Mouse (Mus musculus) adrenal gland, postnatal 10 days (tissue): Measurements from ENCODE around the gene Fggy. TPM values are rescaled to one million over a fixed set of nuclear protein-coding genes. Genes with fewer than 3 reads are reported as not detected.
A peak's percentile ranks its signal among the peaks of the same experiment; 100 is the strongest.

Experiments used
- DNase-seq: peaks from one replicate; pipeline ENCODE4 v3.0.0; 2021; ENCODE audit warnings: mixed read lengths
- long read RNA-seq, 2 experiments: library from polyadenylated mRNA; stranded (forward); transcript quantifications; one replicate each; pipeline ENCODE4 v2.0.0; 2021
- total RNA-seq, 2 experiments: library from RNA; stranded (reverse); gene quantifications; 2 replicates each; pipeline ENCODE4 v1.2.3; 2021

Gene Fggy
- 10 to 100 TPM; 44.1 to 57.7 TPM for total RNA-seq
- long read RNA-seq, experiment 1, transcript Fggy-202 (16 exons, 1,891 nt): major isoform, 26 of 80 reads
- long read RNA-seq, experiment 1, partial matches to known transcripts: 3 of 80 reads
- long read RNA-seq, experiment 1, other reads (novel, unspliced or antisense): 51 of 80 reads
- long read RNA-seq, experiment 2, transcript Fggy-202 (16 exons, 1,891 nt): major isoform, 18 of 43 reads
- long read RNA-seq, experiment 2, partial matches to known transcripts: 2 of 43 reads
- long read RNA-seq, experiment 2, other reads (novel, unspliced or antisense): 23 of 43 reads

DNA sequence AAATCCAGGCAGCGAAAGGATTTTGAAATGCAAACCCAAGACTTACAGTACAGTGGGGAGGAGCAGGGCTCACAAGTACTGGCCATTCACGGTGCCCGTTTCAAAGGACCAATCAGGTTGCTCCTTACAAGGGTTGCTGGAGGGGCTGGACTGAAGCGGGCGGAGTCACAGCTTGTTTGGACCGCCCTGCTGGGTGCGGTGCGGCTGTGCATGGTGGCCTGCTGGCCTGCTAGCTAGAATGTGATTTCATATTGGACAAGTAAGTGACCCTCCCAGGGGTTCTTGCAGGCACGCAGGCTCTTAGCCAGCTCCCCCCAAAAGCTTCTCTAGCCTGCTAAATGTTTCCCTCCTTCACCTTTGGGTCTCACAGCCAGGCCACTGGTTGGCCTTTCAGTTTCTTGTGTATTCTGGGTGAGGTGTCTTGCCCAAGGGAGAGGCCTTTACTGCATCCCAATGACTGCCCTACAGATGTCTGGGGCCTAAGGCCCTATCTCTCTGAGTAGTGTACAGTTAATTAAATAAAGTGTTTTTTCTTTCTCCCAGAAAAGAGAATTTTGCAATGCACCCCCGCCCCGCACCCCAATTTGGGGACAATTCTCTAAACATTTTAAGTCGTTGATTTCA is at the start of gene Fggy:
Gene Fggy, plus strand, starts transcription at position 175 of the 624 bp plus-strand sequence.
- peak; percentile 99 for DNase-seq

DNA sequence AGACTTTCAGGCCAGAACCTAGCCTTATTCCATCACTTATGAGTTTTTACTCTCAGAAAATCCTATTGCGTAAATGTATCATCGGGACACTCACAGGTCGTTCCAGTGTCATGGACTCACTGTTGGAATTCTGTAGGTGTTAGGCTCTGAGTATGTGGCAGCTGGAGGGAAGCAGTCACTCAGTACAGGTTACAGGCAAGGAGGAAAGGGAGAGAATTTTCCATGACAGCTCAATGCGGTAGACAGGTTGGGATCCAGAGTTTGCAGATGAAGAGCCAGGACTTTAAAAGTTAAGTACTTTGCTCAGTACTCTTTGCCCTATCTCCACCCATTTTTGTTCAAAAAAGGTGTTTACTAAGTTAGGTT is 49.4 kb upstream of the Fggy start:
- DNase-seq: no peak

DNA sequence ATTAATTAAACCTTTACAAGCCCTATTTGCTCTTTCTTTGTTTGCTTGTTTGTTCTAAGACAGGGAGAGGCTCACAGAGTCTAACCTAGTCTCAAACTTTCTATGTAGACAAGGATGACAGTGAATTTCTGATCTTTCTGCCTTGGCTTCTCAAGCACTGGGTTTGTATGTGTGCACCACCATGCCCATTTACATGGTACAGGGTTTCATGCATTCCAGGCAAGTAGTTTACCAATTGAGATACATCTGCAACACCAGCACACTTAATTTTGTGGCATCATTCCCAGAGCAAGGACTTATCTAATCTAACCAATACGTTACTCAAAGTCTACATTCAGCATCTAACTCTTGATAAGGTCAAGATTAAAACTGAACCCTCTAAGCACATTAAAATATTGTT is 38.9 kb upstream of the Fggy start:
- no peak for DNase-seq

DNA sequence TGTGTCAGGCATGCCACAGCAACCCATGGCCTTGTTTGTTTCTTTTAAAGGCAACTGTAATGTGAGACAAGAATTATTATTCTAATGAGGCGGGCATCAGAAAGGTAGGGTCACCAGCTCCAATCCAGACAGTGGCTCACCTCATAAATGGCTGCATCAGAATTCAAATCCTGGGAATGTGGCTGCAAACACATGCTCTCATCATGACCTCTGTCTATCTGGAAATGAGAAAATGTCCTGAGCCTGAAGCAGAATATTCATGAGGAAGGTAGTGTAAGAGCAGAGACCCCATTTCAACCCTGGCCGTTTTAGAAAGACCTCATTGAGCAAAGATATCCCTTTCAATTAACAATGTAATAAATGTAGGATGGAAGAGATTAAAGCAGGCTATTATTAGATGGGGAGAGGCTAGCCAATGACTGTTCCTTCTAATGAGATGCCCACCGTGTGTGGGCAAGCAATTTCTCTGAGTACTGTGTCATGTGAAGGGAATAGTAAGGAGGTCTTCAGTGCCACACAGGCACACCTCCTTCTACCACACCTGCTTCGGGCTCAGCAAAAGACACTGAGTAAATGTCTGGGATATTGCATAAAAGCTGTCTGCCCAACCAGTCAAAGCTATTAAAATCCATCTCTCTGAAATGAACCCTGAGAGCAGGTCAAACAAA is 37.2 kb upstream of the Fggy start:
- DNase-seq: no peak

DNA sequence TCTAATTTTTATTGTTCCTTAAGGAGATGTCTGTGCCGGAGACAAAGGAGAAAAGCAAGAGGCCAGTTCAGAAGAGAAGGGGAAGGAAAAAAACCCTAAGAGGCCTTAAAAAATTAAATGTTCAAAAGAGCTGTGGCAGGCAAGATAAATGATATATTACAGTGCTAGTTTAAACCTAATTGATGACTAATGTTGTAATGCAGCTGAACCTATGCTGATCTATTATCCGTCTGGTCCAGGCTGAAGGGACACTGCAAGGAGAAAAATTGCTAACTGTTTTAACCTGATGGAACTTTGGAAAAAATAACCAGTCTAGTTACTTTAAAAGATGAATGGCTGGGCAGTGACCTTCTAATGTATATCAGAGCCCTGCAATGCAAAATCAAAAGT is 36.7 kb upstream of the Fggy start:
- DNase-seq: no peak

DNA sequence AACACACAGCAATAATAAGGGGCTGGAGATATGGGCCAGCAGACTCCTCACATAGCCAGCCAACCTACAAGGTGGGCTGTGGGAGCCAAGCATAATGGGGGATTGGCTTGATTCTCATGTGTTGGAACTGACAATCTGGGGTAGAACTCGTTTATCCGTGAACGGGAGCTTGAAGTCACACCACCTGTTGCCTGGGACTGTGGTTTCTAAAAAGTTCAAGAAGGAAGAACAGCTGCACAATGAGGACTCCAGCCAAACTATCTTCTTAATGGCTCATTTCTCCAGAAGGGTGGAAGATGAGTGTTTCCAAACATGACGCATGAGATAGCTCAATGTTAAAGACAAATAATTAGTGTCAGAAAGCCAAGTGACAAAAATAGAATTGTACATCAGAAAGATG is 30.7 kb upstream of the Fggy start:
- DNase-seq: no peak

DNA sequence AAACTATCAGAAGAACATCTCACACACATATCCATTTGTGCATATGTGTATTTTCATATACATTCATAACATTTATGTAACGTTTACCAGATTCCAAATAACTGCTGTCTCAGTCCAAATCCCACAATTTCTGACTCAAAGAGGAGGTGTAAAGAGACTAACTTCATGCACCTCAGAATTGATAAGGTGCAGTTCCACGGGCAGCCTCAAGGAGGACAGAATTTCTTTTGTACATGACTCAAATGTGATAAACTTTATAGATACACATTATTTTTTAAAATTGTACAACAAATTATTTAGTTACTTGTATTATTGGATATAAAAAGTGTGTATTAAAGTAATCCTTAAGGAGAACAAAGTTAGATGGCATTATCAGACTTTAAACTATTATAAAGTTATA is 26.6 kb upstream of the Fggy start:
- no peak for DNase-seq

DNA sequence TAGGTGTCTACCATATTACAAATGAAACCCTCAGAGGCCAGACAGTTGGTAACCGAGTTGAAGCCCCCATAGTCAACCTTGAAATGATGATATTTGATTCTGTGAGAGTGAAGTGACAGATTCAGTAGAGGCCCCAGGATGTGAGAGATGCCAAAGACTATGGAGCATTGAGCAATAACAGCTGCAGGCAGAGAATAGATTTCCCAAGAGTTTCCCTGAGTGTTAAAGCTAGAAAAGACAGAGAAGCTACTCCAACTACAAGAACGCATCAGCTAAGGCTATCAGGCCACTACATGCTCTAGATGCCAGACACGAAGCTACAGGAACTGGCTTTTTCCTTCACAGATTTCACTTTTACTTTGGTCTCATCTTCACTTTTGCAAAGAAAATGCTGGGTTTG is 23.4 kb upstream of the Fggy start:
- DNase-seq: no peak

DNA sequence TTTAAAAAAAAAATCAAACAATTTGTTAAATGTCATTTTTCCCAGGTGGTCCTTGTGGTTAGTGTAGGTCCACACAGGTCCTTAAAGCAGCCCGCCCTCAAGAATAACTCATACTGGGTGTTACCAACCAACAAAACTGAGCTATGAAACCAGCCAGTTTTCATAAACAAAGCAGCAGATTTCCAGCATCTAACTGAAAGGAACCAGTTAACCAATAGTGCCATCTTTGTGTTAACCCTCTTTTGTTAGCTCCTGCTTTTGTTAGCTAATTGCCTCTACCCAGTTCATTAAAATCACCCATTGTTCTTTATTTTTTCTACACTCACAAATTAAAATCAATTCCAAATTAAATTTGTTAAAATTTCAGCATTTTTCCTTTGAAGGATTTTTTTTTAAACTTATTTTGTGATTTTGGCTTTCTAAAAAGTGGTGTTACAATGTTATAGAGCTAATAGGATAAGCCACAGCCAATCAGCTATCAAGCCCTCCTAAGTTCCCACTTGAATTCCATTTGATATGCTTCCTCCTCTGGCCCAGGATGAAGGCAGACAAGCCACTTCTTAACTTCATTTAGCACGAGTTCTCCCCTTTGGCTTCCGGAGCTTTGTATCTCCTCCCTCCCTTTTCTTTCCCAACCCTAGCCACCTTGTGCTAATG is 15.8 kb upstream of the Fggy start:
- no peak for DNase-seq

DNA sequence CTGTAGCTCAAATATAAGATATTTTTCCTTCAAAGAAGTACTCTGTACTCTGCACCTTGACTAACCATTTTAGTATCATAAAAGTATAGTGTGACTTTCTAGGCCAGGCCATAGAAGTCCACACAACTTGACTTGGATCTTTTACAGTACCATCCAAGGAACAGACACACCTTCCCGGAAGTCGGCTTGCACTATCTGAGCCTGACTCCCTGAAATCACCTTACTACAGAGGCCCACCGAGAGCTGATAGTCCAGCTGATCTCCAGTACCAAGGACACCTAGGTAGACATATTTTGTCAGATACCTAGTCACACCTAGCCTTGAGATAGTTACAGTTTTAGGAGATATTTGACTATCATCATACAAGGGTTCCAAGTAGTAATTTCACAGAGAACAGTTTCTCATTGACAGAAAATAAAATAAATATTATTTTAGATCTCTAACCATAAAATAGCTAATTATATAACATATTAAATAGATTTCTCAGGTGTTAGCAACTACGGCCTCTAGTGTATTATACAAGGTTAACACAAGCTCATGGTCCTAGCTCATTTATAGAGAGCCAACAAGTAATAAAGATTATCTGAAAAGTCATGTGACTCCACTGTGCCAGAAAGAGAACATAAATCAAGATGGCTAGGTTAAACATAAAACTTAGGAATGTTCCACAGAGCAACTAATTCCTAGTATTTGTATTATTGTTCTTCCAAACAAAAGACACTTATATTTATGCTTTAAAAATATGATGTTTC is 15.1 kb upstream of the Fggy start:
- DNase-seq: no peak

DNA sequence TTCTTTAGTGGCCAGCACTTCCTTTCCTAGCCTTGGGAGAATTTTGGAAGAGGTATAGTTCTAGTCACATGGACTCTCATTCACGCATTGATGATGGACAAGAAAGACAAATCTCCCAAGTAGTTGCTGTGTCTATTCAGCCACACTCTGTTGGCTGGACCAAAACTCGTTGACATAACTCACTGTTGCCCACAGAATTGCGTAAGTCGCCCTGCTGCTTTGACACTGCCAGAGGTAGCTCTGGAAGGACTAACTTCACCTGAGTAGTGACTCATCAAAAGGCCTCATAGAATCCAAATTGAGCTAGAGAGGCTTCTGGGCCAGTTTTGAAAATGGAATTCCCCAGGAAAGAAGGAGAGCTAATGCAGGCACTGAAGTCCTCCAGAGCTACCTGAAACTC is 13.8 kb upstream of the Fggy start:
- DNase-seq: no peak

DNA sequence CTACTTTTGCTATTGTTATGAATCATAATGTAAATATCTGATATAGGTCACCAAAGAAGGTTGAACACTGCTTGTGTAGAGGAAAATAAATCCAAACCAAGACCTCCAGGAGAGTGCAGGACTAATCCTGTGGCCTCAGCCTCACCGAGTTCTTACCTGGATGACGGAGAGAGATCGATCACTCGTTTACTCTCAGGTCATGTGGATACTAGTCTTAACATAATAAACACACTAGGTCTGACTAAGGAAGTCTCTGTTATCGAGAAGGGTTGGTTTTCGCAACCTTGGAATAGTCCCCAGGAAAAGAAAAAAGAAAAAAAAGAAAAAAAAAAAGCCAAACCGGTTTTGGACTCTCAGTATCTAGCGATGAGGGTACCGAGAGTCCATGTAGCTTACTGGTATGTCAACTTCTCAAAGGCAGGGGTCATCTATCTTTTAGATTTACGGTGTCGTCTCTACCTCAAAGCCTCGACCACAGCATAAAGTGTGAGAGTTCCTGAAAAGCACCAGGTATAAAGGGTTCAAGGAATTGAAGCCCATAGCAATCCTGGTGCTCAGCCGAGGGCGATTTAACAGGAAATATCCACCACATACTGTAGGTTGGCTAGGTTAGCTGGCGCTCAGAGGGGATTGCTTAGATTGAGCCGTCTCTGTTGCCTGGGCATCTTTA is 509 bp upstream of the Fggy start:
- no peak for DNase-seq

DNA sequence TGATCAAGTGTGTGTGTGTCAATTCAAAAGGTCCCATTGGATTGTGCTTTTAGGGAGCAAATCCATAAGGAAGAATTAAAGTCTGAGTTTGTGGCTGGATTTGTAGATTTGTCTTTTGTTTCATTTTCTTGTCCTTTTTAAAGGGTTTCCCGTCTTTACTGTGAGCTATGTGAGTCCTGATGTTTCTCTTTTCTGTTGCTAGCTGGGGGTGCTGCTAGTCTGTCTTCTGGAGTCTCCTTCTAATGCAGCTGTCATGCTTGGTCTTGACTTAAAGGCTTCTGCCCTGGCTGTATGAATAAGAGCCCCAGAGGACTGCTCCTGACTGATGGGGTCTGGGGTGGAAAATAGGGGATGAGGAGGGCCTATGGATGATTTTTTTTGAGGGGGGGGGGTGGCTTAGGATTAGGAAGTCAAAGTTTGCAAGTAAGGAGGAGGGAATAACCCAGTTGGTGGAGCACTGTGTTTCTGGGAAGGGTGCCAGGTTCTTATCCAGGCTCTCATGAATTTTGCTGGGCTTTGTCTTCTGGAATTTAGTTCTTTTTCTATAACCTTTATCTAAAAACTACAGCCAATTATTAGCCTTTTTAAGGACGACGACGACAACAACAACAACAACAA is 1.1 kb downstream of the Fggy start:
- DNase-seq: peak; percentile 63

DNA sequence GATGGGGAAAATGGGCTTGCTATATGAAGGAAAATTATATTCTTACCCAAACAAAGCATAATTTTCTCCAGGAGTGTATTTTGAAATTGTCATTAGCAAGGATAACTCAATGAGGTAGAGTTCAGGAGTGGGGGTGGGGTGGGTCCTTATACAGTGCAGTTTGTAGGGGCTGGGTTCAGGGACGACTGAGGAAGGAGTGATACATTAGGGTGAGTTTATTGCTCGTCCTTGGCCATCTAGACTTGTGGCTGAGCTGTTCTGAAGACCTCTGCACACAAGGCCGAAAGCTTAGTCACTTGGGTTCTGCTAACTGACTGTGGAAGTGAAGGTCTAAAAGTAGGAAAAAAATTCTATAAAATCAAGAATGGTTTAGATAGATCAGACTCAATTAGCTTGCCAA is 14.3 kb downstream of the Fggy start:
- DNase-seq: peak; percentile 43

DNA sequence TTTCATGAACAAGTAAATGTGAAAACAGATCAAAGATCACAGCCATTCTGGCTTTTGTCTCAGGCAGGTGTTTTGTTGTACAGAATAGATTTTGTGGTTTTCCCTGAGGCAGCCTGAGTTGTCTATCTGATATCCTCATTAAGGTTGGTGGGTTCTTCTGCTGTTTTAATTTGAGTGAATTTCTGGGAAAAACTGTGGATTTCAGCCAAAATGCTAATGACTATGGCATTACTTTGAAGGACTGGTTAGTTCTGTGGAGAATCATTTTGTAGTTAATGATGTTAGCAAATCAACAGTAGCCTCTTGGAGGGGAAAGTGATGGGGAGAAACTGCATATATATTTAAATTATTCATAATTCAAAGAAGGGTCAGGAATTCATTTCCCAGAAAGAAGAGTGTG is 16.4 kb downstream of the Fggy start:
- DNase-seq: no peak

DNA sequence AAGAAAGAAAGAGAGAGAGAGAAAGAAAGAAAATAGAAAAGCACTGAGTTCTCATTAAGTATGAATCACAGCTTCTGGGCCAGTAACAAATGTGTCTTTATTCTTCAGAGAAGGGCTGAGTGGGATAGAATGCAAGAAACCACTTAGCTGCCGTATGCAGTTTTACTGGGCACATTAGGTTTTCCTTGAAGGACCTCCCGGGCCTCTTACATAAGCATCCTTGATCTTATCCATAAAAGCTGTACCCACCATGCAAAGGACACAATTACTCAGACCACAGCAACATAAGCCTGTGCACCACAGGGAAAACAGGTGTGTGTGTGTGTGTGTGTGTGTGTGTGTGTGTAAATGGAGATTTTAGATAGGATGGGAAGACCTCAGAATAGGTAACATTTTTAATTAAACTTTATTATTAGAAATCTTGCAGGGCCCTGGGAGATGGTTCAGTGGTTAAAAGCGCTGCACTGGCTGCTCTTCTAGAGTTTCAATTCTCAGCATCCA is 18.2 kb downstream of the Fggy start:
- peak; percentile 21 for DNase-seq

DNA sequence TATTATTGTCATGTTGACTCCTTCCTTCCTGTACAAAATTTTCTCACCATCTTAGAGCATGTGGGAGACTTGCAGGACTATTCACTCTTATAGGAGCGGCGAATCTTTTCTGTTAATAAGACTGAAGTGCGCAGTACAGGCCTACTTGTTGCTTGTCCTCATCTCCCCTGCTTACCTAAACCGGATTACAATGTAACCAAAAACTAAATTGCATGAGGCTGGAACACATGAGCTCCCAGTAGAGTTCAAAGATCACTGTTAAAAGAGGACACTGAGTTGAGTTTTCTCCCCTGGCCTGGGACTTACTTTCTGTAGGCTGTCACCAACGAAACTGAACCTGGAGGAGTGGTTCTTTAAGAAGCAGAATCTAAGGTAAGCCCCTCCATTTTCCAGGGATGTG is 21.9 kb downstream of the Fggy start:
- no peak for DNase-seq

DNA sequence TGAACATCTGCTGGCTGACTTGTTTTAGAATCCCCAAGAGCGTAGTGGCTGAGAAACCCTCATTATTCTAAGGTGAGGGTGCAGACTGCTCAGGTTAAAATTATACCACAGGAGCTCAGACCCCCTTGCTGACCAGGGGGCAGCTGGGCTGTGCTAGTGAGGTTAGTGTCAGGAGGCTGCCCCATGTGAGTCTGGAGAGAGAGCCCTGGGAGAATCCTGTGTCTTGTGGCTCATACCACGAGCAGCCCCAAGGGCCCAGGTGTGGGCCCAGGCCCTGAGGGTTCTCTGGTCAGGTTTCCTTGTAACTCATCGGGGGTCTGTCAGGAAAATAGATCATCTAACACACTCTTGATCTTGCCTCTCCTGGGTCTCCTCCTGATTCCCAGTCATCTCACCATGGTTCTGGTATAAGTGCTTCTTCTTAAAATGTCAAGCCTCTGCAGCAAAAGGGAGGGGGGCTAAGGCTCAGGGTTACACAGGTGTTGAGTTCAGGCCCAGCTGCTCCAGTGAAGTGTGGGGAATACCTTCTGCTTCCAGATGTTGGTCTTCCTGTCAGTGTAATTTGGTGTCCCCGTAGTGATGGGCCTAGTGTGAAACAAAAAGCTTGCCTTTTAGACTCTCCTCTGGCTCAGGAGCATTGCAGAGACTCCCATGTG is 26.9 kb downstream of the Fggy start:
- DNase-seq: no peak

DNA sequence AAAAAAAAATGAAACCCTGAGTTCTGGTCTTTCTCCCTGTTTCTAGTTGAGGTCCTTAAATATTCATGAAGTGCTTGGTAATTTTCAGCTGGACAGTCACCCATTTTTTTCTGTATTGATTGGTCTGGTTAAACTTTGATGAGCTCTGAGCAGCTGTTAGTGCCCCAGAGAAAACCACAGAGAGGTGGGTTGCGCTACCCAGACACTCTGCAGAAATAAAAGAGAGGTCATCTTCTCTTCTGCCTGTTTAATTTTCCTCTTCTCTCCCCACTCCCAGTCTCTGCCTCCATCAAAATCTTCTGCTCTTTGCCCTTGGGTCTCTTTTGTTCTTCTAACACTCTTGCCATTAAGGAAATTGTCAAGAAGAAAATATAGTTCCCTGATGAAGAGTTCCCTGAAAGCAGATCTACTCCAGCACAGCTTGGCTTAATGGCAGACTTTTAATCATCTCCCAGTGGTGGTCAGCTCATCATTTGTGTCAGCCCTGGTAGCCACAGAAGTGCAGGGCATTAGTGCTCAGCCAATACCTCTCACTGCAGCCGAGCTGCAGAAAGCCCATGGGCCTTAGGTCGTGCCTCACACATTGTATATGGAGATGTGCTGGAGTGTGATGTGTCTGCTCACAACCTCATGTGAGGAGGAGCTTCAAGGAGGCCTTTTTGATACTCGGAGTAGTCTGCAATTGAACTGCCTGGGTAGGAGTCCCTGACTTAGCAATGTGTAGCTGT is 29.1 kb downstream of the Fggy start:
- no peak for DNase-seq

DNA sequence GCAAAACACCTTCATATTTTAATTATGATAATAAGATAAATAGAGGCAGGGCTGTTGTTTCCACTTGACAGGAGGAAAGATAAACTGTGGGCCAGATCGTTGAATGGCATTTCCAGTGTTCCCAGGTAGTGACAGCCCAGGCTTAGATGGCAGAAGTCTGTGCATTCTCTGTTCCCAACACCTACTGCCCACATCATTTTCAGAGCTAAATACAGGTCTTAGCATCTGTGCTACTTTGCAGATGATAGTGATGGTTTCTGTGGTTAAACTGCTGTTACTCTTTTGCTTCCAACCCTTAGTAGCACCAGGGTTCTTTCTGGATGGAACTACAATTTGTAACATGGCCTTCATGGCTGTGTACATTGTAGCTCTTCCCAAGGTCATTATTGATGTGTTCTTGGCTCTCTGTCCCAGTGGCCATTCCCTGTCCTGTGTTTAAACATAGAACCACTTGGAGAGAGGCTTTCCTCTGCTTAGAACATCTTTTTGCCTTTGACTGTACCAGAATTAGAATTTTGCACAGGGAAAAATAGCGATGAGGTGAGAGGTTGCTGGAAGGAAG is 31.5 kb downstream of the Fggy start:
- peak; percentile 15 for DNase-seq
